Mouse (Mus musculus) C2C12 (cell line): ENCODE results near the gene Adprhl2.

ENCODE experiments used
- CEBPB ChIP-seq: IDR thresholded peaks from one replicate; pipeline ENCODE4 v1.6.1; 2011; ENCODE audit warnings: low read depth, mild to moderate bottlenecking, control low read depth, moderate library complexity
- CTCF ChIP-seq: IDR thresholded peaks from one replicate; pipeline ENCODE4 v1.5.1; 2011; ENCODE audit not compliant: control insufficient read depth, insufficient read depth, insufficient read length
- MAX ChIP-seq: IDR thresholded peaks from one replicate; pipeline ENCODE4 v1.6.1; 2011; ENCODE audit warnings: mild to moderate bottlenecking, control low read depth
- MYOD1 ChIP-seq: IDR thresholded peaks from one replicate; pipeline ENCODE4 v1.6.1; 2011; ENCODE audit warnings: low read depth; ENCODE audit not compliant: control insufficient read depth, insufficient read length

GRCm38 (mm10) chr4:126343451-126343850 is 21.9 kb upstream of the Adprhl2 start:
- TF ChIP-seq CTCF (no peak), MAX (no peak), CEBPB (no peak), MYOD1 (no peak)
